Mouse (Mus musculus) naive thymus-derived CD4-positive, alpha-beta T cell, adult 2 months (primary cell): ENCODE results near the gene Bmp6.

Experiments
- DNase-seq: peaks from one replicate; pipeline ENCODE4 v3.0.0-alpha.2; 2011; ENCODE audit warnings: low read depth

Gene Bmp6

GRCm38 (mm10) chr13:38354284-38354683, 9.4 kb downstream of the Bmp6 start:
- DNase-seq = no peak

- DNase-seq = no peak
Observed at GRCm38 (mm10) chr13:38359045-38359444, 14.1 kb downstream of the Bmp6 start.

DNA sequence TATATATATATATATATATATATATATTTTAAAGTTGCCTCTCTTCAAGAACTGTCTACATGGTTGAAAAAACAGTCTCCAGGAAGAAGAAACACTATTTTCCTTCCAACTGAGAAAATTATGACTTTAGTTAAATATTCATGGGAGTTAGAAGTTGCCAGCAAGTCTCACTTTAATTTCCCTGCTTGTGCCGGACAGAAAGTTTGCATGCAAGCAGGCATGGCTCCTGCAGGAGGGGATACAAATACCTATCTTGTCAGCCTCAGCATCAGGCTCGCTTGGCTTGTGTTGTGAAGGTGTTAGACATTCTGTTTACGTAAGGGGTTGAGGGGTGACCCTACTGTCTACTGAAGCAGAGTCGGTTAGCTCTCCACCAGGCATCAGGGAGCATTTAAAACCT, 17.8 kb downstream of the Bmp6 start:
- DNase-seq = no peak

DNA sequence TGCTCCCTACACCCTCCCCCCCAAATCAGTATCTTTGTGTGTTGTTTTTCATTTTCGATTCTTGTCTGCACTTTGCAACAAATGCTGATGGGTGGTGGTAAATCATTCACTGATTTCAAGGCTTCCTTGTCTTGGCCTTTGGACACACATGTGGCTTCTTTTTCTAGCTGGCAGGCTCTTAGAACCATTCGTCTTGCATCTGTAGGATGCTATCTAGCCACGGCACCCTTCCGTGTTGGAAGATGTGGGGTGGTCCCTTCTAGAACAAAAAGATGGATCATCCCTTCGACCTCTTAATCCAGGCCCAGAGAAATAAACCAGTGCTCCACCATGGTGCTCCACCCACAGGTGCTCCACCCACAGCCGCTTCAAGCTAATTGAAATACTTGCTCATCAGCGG, 19.0 kb downstream of the Bmp6 start:
- no peak for DNase-seq

GRCm38 (mm10) chr13:38369624-38370023, 24.7 kb downstream of the Bmp6 start:
- DNase-seq = no peak

GRCm38 (mm10) chr13:38376071-38376470, 31.2 kb downstream of the Bmp6 start:
- DNase-seq = no peak

GRCm38 (mm10) chr13:38377355-38377754, 32.4 kb downstream of the Bmp6 start:
- no peak for DNase-seq

DNA sequence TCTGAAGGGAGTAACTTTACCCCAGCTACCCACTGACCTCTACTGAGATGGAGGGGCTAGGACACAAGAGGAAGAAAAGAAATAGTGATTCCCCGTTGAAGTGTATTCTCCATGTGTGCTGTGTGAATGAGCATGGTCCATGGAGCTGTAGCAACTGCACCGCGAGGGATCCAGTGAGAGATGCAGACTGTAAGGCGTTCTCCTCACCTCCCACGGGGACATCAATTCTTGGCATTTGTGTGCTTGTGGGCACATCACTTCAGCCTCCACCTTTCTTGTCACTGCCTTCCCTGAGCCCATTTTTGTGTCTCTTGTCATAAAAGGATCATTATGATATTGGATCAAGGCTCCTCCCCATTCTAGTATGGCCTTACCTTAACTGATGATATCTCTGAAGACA, 34.9 kb downstream of the Bmp6 start:
- no peak for DNase-seq

DNA sequence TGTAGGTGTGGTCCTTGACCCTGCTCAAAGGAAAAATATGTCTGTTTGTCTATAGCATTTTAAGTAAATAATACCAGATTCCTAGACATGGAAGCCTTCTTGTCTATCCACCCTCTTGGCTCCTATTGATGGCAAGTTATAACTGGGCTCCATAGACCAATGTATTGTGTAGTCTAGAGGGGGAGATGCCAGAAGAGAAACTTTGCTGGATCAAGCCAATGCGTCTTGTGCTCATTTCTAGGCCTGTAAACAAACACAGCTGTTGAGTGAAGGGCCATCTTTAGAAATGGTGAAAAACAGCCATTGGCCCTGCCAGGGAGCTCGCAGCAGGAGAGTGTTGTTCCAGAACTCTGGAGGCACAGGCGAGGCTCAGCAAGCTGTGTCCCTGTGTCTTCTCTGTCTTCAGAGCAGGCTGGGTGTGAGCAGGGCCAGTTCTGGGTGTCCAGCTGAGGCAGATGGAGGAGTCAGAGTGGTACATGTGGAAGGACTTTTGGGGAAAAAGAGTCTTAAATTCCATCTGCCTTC, 41.2 kb downstream of the Bmp6 start:
- no peak for DNase-seq

GRCm38 (mm10) chr13:38387453-38388040, 42.6 kb downstream of the Bmp6 start:
- DNase-seq = no peak

- DNase-seq = no peak
Observed at GRCm38 (mm10) chr13:38393444-38393843, 48.5 kb downstream of the Bmp6 start.

- DNase-seq = no peak
Observed at GRCm38 (mm10) chr13:38395026-38395425, 50.1 kb downstream of the Bmp6 start.

- no peak for DNase-seq
Observed at GRCm38 (mm10) chr13:38397007-38397545, 52.2 kb downstream of the Bmp6 start.

DNA sequence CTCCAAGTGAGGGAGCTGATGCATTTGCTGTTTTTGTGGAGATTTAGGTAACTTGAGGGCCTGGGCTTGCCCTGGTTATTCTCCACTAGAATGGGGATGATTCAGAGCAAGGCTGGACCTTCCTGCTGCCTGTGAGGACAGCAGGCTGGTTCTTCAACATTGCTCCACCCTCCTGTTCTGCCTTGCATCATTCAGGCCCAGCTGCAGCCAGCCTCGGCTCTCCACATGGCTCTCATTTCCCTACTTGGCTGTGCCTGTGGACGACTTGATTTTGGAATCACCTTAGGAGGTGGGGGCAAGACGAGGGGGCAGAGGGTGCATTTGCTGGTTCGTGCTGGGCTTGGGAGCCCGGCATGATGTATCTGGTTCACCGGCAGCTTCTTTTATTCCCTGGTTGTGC, 53.8 kb downstream of the Bmp6 start:
- DNase-seq = no peak

DNA sequence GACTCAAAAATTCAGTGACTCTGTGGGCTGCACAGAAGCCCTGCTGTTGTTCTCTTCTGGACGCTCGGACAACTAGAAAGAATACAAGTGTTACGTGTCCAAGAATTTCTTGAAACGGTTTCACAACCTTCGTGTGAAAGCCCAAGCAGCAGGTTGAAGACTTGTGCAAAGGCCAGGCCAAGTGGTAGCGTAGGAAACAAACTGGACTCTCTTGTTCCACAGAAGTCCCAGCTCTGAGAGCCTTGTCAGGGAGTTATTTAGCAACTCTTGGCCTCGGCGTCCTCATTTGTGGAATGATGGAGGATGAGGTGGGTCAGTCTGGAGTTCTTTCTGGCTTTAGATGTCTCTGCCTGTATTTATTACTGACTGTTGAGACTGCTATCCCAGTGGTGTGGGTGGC, 55.8 kb downstream of the Bmp6 start:
- DNase-seq = no peak

DNA sequence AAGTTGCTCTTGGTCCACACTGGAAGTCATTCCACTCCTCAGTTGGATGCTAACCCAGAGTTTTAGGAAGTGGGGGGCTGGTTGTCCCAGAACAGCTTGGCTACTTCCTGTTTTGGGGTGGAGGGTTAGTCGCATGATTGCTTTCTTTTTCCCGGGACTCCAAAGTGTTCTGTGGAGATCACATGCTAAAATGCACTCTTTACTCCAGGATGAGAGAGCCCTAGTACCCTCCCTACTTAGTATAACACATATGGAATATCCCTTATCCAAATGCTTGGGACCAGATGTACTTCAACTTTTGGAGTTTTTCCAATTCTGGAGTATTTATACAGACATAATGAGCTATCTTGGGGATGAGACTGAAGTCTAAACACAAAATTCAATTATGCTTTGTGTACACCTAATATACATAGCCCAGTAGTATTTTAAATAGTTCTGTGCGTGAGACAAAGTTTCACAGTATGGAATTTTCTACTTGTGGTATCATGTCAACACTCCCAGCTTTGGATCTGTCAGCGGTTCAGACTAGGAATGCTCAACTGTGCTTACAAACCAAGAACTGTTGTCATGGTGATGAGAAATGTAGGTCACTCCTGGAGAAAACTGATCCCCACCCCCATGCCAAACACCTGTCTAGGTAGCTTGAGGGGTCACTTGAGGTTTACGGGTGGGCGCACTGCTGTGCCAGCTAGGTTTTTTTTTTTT, 62.9 kb downstream of the Bmp6 start:
- no peak for DNase-seq

GRCm38 (mm10) chr13:38408636-38409035, 63.7 kb downstream of the Bmp6 start:
- DNase-seq = no peak

- DNase-seq = no peak
Observed at GRCm38 (mm10) chr13:38410322-38410865, 65.5 kb downstream of the Bmp6 start.

DNA sequence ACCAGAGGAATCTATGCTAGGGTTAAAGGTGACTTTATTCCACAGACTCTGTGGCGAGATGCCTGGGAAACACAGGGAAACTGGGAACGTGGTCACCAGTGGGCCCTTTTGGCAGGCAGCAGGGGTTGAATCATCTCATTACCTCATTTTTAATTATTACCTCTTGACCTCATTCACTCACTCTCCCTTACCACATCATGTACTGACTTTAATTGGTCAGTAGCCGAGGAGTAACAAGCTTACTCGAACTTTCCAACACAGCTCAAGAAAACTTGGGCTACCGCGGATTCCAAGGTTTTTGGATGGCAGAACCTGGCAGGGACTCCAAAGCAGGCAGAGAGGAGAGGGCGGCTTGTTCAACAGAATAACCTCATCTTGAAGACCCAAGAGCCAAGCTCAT, 74.9 kb downstream of the Bmp6 start:
- no peak for DNase-seq

GRCm38 (mm10) chr13:38422491-38422890, 77.6 kb downstream of the Bmp6 start:
- no peak for DNase-seq

DNA sequence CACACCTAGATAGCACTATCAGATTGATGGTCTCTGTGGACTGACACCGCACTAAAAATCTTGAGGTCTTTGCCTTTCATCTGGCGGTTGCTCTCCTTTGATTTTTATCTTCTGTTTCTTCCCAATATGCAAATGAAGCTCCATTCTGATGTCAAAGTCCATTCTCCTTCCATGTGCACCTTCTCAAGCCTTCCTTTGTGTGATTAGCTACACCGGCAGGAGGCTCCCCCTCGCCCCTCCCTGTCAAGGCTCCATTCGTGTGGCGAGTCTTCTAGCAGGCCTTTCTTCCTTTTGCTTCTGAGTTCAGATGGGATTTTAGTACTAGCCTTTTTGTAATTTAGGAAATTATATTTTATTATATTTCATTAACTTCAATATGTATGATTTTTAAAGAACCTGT, 80.4 kb downstream of the Bmp6 start:
- no peak for DNase-seq

GRCm38 (mm10) chr13:38429671-38430070, 84.8 kb downstream of the Bmp6 start:
- no peak for DNase-seq

- no peak for DNase-seq
Observed at GRCm38 (mm10) chr13:38430075-38430474, 85.2 kb downstream of the Bmp6 start.
